Mouse (Mus musculus) regulatory T cell (primary cell): Measurements from ENCODE around the gene Grid2.

ENCODE experiments used
- in situ Hi-C: fragments of 300-600 bp; cut with MboI, MseI; formaldehyde crosslinking; loops from one replicate; pipeline ENCODE4 v1.15.1; 2025; ENCODE audit warnings: high pct_unique_total_duplicates

The Grid2 gene

GRCm38 (mm10) chr6:64308631-64309030 lies 1053.0 kb downstream of the Grid2 start:
- in situ Hi-C loops, result no loop called here

- in situ Hi-C loops, result loop anchor here (10.0 kb wide), 1 partner anchor 192 kb away; no protein-coding TSS in a partner anchor
Observed at GRCm38 (mm10) chr6:64313132-64313531, 1057.5 kb downstream of the Grid2 start.

- in situ Hi-C loops, result no loop called here
Observed at GRCm38 (mm10) chr6:64326936-64327335, 1071.3 kb downstream of the Grid2 start.

GRCm38 (mm10) chr6:64327876-64328275 lies 1072.2 kb downstream of the Grid2 start:
- in situ Hi-C loops, result no loop called here

GRCm38 (mm10) chr6:64398413-64399098 lies 1142.9 kb downstream of the Grid2 start:
- in situ Hi-C loops, result no loop called here

- in situ Hi-C loops, result no loop called here
Observed at GRCm38 (mm10) chr6:64427658-64428057, 1172.0 kb downstream of the Grid2 start.

- in situ Hi-C loops, result no loop called here
Observed at GRCm38 (mm10) chr6:64428898-64429297, 1173.2 kb downstream of the Grid2 start.

- in situ Hi-C loops, result no loop called here
Observed at GRCm38 (mm10) chr6:64448127-64448526, 1192.5 kb downstream of the Grid2 start.

GRCm38 (mm10) chr6:64448864-64449355 lies 1193.2 kb downstream of the Grid2 start:
- in situ Hi-C loops, result no loop called here

GRCm38 (mm10) chr6:64450770-64451169 lies 1195.1 kb downstream of the Grid2 start:
- in situ Hi-C loops, result no loop called here

- in situ Hi-C loops, result no loop called here
Observed at GRCm38 (mm10) chr6:64479884-64480283, 1224.2 kb downstream of the Grid2 start.

- in situ Hi-C loops, result no loop called here
Observed at GRCm38 (mm10) chr6:64480592-64480991, 1224.9 kb downstream of the Grid2 start.

GRCm38 (mm10) chr6:64490313-64491067 lies 1234.8 kb downstream of the Grid2 start:
- in situ Hi-C loops, result no loop called here

GRCm38 (mm10) chr6:64504394-64504793 lies 1248.7 kb downstream of the Grid2 start:
- in situ Hi-C loops, result loop anchor here (10.0 kb wide), 1 partner anchor 190 kb away; no protein-coding TSS in a partner anchor

- in situ Hi-C loops, result no loop called here
Observed at GRCm38 (mm10) chr6:64542168-64542567, 1286.5 kb downstream of the Grid2 start.

- in situ Hi-C loops, result no loop called here
Observed at GRCm38 (mm10) chr6:64553645-64554044, 1298.0 kb downstream of the Grid2 start.

- in situ Hi-C loops, result no loop called here
Observed at GRCm38 (mm10) chr6:64555220-64555619, 1299.5 kb downstream of the Grid2 start.

- in situ Hi-C loops, result no loop called here
Observed at GRCm38 (mm10) chr6:64568599-64568998, 1312.9 kb downstream of the Grid2 start.

- in situ Hi-C loops, result no loop called here
Observed at GRCm38 (mm10) chr6:64581338-64581737, 1325.7 kb downstream of the Grid2 start.

GRCm38 (mm10) chr6:64588487-64589205 lies 1333.0 kb downstream of the Grid2 start:
- in situ Hi-C loops, result no loop called here

GRCm38 (mm10) chr6:64596261-64596660 lies 1340.6 kb downstream of the Grid2 start:
- in situ Hi-C loops, result no loop called here

- in situ Hi-C loops, result no loop called here
Observed at GRCm38 (mm10) chr6:64596835-64597234, 1341.2 kb downstream of the Grid2 start.
